Mouse (Mus musculus) liver, adult 2 months (tissue): ENCODE data around the gene Rtn4ip1. TPM values are rescaled to one million over a fixed set of nuclear protein-coding genes. Genes with fewer than 3 reads are reported as not detected.
"Not testable (repeated sequence)": the region's sequence is repeated elsewhere in the genome, so short reads cannot be mapped to it uniquely, and the experiment has no call there.

Experiments
- DNase-seq: peaks from one replicate; pipeline ENCODE4 v3.0.0-alpha.2; 2011; ENCODE audit warnings: low read depth, low spot score; ENCODE audit errors: extremely low read depth
- H3K27ac ChIP-seq: fragments of 200-500 bp; replicated peaks from 2 replicates; pipeline ENCODE4 v1.5.1; 2012; ENCODE audit warnings: low read depth, mild to moderate bottlenecking, control low read depth, inconsistent platforms, low read length; ENCODE audit not compliant: insufficient read depth
- H3K27me3 ChIP-seq: fragments of 200-500 bp; 2 replicates; pipeline ENCODE4 v1.6.1; 2012; ENCODE audit warnings: mild to moderate bottlenecking, moderate library complexity, low read length, inconsistent platforms; ENCODE audit not compliant: control insufficient read depth, insufficient read depth
- H3K36me3 ChIP-seq: fragments of 200-500 bp; 2 replicates; pipeline ENCODE4 v1.6.1; 2012; ENCODE audit warnings: low read length, inconsistent platforms; ENCODE audit not compliant: control insufficient read depth, insufficient read depth
- H3K4me1 ChIP-seq: fragments of 200-500 bp; 2 replicates; pipeline ENCODE4 v1.6.1; 2011; ENCODE audit warnings: low read length; ENCODE audit not compliant: control insufficient read depth, insufficient read depth
- H3K4me3 ChIP-seq: fragments of 200-500 bp; 2 replicates; pipeline ENCODE4 v1.5.1; 2011; ENCODE audit warnings: low read depth, mild to moderate bottlenecking, control low read depth, low read length, moderate library complexity; ENCODE audit not compliant: insufficient read depth
- H3K79me2 ChIP-seq: fragments of 200-500 bp; 2 replicates; pipeline ENCODE4 v1.6.1; 2012; ENCODE audit warnings: inconsistent platforms, mild to moderate bottlenecking, low read length, moderate library complexity; ENCODE audit not compliant: control insufficient read depth, insufficient read depth
- H3K9ac ChIP-seq: fragments of 200-500 bp; 2 replicates; pipeline ENCODE4 v1.6.1; 2012; ENCODE audit warnings: low read depth, mild to moderate bottlenecking, control low read depth, inconsistent platforms, low read length
- CTCF ChIP-seq: fragments of 200-500 bp; IDR thresholded peaks from 2 replicates; pipeline ENCODE4 v1.5.1; 2011; ENCODE audit warnings: low read depth, low read length, control low read depth
- POLR2A ChIP-seq: fragments of 200-500 bp; IDR thresholded peaks from 2 replicates; pipeline ENCODE4 v1.6.1; 2011; ENCODE audit warnings: low read length, control low read depth; ENCODE audit not compliant: insufficient read depth; ENCODE audit errors: extremely low read depth
- WGBS: fragments of 180-500 bp; shearing (Covaris S2); methylation state at CpG from one replicate; pipeline ENCODE4 v1.1.7; 2018; 5-methylcytosine and 5-hydroxymethylcytosine counted together
- polyA plus RNA-seq: library from polyadenylated mRNA; depleted of rRNA; stranded (reverse); fragments of >200 nt; gene quantifications from 2 replicates; pipeline ENCODE4 v1.2.3, GENCODE M21; 2012
- total RNA-seq: library from RNA; depleted of rRNA; stranded (reverse); fragments of >200 nt; gene quantifications from 2 replicates; pipeline ENCODE4 v1.2.3, GENCODE M21; 2014

Rtn4ip1 gene
- total and polyA plus RNA-seq, 2 experiments = 12.8 to 13.8 TPM

DNA sequence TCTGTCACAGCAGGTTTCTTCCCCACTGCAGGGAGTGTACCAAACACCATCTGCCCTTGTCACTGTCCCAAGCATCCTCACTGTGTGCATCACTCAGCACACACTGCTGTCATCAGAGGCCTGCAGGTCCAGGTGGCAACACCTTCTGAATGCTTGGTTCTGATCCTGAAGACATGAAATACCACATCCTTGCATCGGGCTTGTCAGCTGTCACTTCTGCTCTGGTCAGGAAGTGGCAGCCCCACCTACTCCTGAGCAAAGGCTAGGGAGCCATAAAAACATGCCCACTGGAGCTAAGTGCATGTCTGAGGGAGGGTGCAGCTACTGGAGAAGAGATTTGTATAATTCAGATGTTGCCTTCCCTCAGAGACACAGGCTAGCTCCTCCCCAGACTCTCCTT, 78.5 kb downstream of the Rtn4ip1 start:
- no peak overlapping the region for H3K27ac ChIP-seq
- H3K79me2 ChIP-seq = no peaks in the 10 kb centered on the region
- no peak overlapping the region for H3K9ac ChIP-seq
- 86% methylated on average over 1 of the region's 1 CpGs for WGBS
- H3K36me3 ChIP-seq = peaks cover 8% of the 10 kb centered on the region; the same call in 1 of the 2 replicates
- DNase-seq = no peak
- TF ChIP-seq CTCF = no peak
- TF ChIP-seq POLR2A = no peak
- H3K4me3 ChIP-seq = no peak overlapping the region
- no peaks in the 10 kb centered on the region for H3K27me3 ChIP-seq
- H3K4me1 ChIP-seq = no peaks in the 10 kb centered on the region

DNA sequence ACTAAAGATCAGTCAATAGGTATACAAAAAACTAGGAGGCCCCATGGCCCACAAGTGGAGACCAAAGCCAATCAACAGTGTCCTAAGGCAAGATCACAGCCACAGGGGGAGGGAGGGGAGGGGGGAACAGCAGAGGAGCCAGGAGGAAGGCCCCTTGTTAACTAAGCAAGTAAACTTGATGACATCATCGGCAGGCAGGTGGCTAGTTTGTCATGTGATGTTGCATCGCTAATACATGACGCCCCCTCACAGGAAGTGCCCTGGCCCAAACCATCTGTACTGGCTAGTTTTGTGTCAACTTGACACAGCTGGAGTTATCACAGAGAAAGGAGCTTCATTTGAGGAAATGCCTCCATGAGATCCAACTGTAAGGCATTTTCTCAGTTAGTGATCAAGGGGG, 79.1 kb downstream of the Rtn4ip1 start:
- H3K4me3 ChIP-seq, DNase-seq, H3K9ac ChIP-seq, H3K4me1 ChIP-seq, H3K27me3 ChIP-seq, H3K36me3 ChIP-seq, H3K79me2 ChIP-seq, H3K27ac ChIP-seq: not testable (repeated sequence)
- 84% methylated on average over 3 of the region's 3 CpGs for WGBS

DNA sequence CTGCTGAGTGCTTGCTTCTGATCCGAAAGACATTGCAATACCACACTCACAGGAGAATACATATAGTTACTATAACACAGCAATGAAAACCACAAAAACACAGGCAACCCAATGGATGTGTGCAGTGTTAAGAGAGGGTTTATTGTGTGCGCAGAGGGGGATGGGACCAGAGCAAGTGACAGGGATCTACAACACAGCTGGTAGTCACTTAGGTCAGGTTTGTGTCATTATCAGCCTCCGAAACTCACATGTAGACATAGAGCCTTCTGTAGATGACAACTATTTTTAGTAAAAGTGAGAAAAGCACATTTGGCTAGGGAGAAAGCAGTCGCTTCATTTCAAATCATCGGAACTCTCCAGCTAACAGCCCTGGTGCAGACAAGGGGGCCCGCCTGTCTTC, 80.9 kb downstream of the Rtn4ip1 start:
- H3K27me3 ChIP-seq = no peaks in the 10 kb centered on the region
- peaks cover 16% of the 10 kb centered on the region for H3K36me3 ChIP-seq
- no peaks in the 10 kb centered on the region for H3K79me2 ChIP-seq
- no peak for DNase-seq
- H3K9ac ChIP-seq = no peak overlapping the region
- no peaks in the 10 kb centered on the region for H3K4me1 ChIP-seq
- H3K4me3 ChIP-seq = no peak overlapping the region
- TF ChIP-seq POLR2A (no peak), CTCF (no peak)
- 95% methylated on average over 6 of the region's 6 CpGs for WGBS
- H3K27ac ChIP-seq = no peak overlapping the region

DNA sequence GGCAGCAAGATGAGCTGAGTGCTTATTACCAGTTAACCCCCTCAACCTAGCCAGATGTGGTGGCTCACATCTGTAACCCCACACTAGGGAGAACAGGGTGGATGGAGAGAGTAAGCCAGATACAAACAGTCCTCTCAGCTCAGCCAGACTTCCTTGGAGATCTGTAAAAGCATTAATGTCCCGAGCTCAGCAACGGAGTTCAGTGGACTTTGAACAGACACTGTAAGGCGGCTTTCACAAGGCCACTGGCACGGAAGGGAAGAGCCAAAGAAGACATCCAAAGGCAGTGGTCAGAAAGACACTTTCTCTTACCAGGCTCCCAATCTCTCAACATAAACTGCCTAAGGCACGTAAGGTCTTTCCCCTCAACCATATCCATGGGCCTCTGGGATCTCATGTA, 81.6 kb downstream of the Rtn4ip1 start:
- WGBS = 47% methylated on average over 5 of the region's 5 CpGs
- no peaks in the 10 kb centered on the region for H3K79me2 ChIP-seq
- peaks cover 17% of the 10 kb centered on the region for H3K36me3 ChIP-seq
- H3K4me1 ChIP-seq = no peaks in the 10 kb centered on the region
- TF ChIP-seq CTCF (no peak), POLR2A (no peak)
- no peak overlapping the region for H3K9ac ChIP-seq
- H3K4me3 ChIP-seq = no peak overlapping the region
- H3K27ac ChIP-seq = no peak overlapping the region
- DNase-seq = no peak
- no peaks in the 10 kb centered on the region for H3K27me3 ChIP-seq

DNA sequence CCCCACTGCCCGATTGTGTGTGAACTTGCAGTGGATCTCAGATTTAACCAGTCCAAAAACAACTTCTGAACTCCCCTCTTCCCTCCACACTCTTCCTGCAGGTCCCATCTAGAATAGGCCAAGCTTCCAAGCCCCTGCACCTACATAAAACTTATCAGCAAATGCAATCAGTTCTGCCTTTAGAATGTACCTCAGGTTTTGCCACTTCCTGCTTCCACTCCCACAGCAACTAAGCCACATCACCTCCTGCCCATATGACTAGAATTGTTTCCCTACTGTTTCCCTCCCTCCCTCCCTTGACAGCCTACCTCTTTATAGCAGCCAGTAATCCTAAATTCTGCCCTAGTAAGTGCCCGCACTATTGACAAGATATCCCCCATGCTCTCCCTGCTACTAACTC, 82.3 kb downstream of the Rtn4ip1 start:
- no peak for DNase-seq
- H3K27me3 ChIP-seq = no peaks in the 10 kb centered on the region
- H3K4me3 ChIP-seq = no peak overlapping the region
- H3K79me2 ChIP-seq = no peaks in the 10 kb centered on the region
- no peaks in the 10 kb centered on the region for H3K4me1 ChIP-seq
- H3K27ac ChIP-seq = no peak overlapping the region
- peaks cover 17% of the 10 kb centered on the region for H3K36me3 ChIP-seq
- H3K9ac ChIP-seq = no peak overlapping the region
- TF ChIP-seq POLR2A = no peak
- no peak for TF ChIP-seq CTCF
- WGBS = 89% methylated on average over 2 of the region's 2 CpGs

DNA sequence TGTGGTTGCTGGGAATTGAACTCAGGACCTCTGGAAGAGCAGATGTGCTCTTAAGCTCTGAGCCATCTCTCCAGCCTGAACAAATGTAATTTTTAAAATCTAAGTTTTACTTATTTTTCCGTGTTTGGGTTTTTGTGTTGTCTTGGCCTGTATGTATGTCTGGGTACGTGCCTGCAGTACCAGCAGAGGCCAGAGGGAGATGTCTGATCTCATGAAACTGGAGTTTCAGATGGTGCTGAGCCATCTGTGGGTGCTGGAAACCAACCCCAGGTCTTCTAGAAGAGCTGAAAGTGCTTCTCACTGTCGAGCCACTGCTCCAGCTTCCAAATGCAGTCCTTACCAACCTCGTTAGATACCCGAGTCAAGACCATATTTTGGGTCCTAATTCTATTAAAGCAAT, 89.7 kb downstream of the Rtn4ip1 start:
- TF ChIP-seq CTCF (peak; percentile 13; the same call in 1 of the 2 replicates), POLR2A (no peak)

More for the DNA sequence above, 89.7 kb downstream of the Rtn4ip1 start:
- no peaks in the 10 kb centered on the region for H3K27me3 ChIP-seq
- peaks cover 27% of the 10 kb centered on the region for H3K36me3 ChIP-seq
- no peak for DNase-seq
- H3K4me1 ChIP-seq = no peaks in the 10 kb centered on the region
- 96% methylated on average over 5 of the region's 5 CpGs for WGBS
- no peak overlapping the region for H3K4me3 ChIP-seq
- H3K9ac ChIP-seq = no peak overlapping the region
- no peaks in the 10 kb centered on the region for H3K79me2 ChIP-seq
- no peak overlapping the region for H3K27ac ChIP-seq
